Mouse (Mus musculus) bone marrow macrophage, adult 2 months (primary cell): Measurements from ENCODE around the gene BC048507.

ENCODE experiments used
- CTCF ChIP-seq: IDR thresholded peaks from 2 replicates; pipeline ENCODE4 v1.5.1; 2012; ENCODE audit warnings: low read depth, mild to moderate bottlenecking, low read length, moderate library complexity
- POLR2A ChIP-seq: IDR thresholded peaks from 2 replicates; pipeline ENCODE4 v1.6.1; 2012; ENCODE audit warnings: mild to moderate bottlenecking, low read depth, low read length, borderline replicate concordance

DNA sequence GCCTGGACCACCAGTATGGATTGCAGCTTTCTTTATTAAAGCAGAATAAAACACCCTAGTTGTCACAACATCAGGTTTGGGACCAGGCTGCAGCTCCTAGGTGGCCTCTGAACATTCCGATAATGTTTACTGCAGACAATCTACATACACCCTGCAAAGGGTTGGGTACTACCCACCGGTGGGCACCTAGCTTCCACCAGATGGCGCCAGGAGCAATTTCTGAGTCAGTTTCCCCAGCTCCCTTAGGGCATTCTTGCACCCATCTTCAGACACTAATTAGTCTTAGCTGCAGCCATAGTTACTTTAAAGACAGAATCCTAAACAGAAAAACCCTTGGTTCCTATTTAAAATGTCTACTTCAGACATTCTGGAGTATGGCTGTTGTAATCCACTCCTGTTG, 4.8 kb downstream of the BC048507 start:
- 0 out of 2 replicates have a peak, but pooled peaks have one; percentile 20 for TF ChIP-seq CTCF
- TF ChIP-seq POLR2A, result no peak
